Mouse (Mus musculus): Measurements from ENCODE around the gene Ubd. TPM values are rescaled to one million over a fixed set of nuclear protein-coding genes. Genes with fewer than 3 reads are reported as not detected.
A peak's percentile ranks its signal among the peaks of the same experiment; 100 is the strongest.

Ubd gene
- polyA plus RNA-seq (2014; fragmentation: Nextera tagmentation; extraction: Ambion mirVana): not detected in 2 replicates

DNA sequence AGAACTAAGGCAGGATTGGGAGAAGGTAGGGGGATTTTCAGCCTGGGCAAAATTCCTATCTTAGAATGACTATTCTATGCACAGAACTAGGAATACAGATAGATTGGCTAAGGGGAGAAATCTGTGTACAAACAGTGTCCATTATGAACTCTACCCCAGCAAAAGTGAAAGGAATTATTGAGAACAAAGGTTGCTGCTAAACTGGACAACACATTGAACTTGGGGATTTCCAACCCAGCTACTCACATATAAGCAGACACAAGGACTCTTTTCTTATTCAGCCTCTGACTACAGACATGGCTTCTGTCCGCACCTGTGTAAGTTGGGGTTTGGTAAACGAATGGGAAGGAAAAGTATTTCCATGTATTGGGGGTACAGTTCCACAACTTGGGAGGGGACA lies at the start of gene Ubd:
Ubd (plus strand) TSS at position 237 of the 400 bp plus-strand sequence.
- no peak within 1 kb of the TSS for H3K9ac ChIP-seq (ENCODE audit: low read length)
- H3K36me3 ChIP-seq (ENCODE audit: control insufficient read depth, insufficient read depth, low read length): no peaks in the 10 kb centered on the region
- ATAC-seq (ENCODE audit: insufficient number of reproducible peaks, insufficient read depth, low FRiP score, low read depth): no peak
- H3K27ac ChIP-seq (replicated peaks in 1 of 2; ENCODE audit: control insufficient read depth in 1 of 2, insufficient read depth in 1 of 2, low read depth in 2 of 2, low read length in 2 of 2): no peak within 1 kb of the TSS
- H3K4me1 ChIP-seq (ENCODE audit: control insufficient read depth in 2 of 2, insufficient read depth in 2 of 2, low read length in 2 of 2): peaks cover 0 to 11% of the 10 kb centered on the region in 2 experiments; a peak in 2 of 4 replicates
- peaks cover 40% of the 10 kb centered on the region for H3K27me3 ChIP-seq (ENCODE audit: control insufficient read depth, insufficient read depth, low read length)
- WGBS: 69% methylated on average over 2 of the region's 2 CpGs
- H3K9me3 ChIP-seq (ENCODE audit: control insufficient read depth, low read length): no peaks in the 10 kb centered on the region
- H3K4me2 ChIP-seq (ENCODE audit: low read length): no peak within 1 kb of the TSS
- H3K4me3 ChIP-seq (ENCODE audit: control insufficient read depth in 1 of 2, insufficient read depth in 1 of 2, low read depth in 1 of 2, low read length in 2 of 2): no peak within 1 kb of the TSS

DNA sequence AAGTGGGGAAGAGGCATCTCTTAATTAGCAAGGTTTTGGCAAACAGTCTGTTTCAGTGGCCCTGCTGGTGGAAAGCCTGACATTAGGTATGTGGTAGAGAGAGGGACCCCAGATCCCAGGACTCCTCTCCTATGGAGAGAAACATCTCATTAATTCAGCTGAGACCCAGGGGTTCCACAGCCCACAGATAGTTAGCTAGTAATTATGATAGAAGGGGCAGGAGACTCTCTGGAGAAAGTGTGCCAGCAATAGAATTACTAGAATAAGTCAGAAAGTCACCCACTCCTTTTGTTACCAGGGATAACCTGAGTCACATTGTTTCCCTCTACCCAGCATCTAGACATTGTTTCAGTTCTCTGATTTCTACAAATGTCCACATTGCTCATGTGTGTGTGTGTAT lies 32.3 kb upstream of the Ubd start, which contains the start of gene Olfr93:
Olfr93 (minus strand) TSS at position 101 of the 400 bp plus-strand sequence.
- no peak within 1 kb of the TSS for H3K9ac ChIP-seq (ENCODE audit: low read length)
- no peak within 1 kb of the TSS for H3K27ac ChIP-seq (replicated peaks in 1 of 2; ENCODE audit: control insufficient read depth in 1 of 2, insufficient read depth in 1 of 2, low read depth in 2 of 2, low read length in 2 of 2)
- no peak within 1 kb of the TSS for H3K4me2 ChIP-seq (ENCODE audit: low read length)
- H3K4me3 ChIP-seq (ENCODE audit: control insufficient read depth in 1 of 2, insufficient read depth in 1 of 2, low read depth in 1 of 2, low read length in 2 of 2): no peak within 1 kb of the TSS
- no peaks in the 10 kb centered on the region for H3K36me3 ChIP-seq (ENCODE audit: control insufficient read depth, insufficient read depth, low read length)
- ATAC-seq (ENCODE audit: insufficient number of reproducible peaks, insufficient read depth, low FRiP score, low read depth): no peak
- H3K9me3 ChIP-seq (ENCODE audit: control insufficient read depth, low read length): no peaks in the 10 kb centered on the region
- H3K27me3 ChIP-seq (ENCODE audit: control insufficient read depth, insufficient read depth, low read length): no peaks in the 10 kb centered on the region
- no peaks in the 10 kb centered on the region for H3K4me1 ChIP-seq (ENCODE audit: control insufficient read depth in 2 of 2, insufficient read depth in 2 of 2, low read length in 2 of 2)

DNA sequence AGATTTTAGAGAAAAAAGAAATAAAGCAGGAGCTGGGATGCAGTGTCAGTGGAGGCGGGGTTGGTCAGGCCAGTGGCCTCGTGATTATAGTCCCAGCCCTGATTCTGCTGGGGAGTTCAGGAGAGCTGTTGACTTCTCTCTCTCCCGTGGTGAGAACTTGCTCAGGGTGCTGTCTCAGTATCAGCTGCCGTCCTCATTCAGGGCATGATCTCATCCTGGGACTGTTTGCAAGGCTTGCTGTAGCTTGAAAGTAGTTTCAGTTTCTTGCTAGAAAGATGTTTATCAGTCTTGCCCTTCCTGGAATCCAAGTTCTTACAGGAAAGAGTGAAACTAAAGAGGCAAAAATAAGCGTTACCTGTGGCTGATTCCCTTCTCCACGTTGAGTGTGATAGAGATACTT lies 8.2 kb upstream of the Ubd start:
- Histone ChIP-seq H3K27ac (replicated peaks in 1 of 2; ENCODE audit: control insufficient read depth in 1 of 2, insufficient read depth in 1 of 2, low read depth in 2 of 2, low read length in 2 of 2) (no peak overlapping the region), H3K9ac (ENCODE audit: low read length) (no peak overlapping the region), H3K4me3 (ENCODE audit: control insufficient read depth in 1 of 2, insufficient read depth in 1 of 2, low read depth in 1 of 2, low read length in 2 of 2) (no peak overlapping the region), H3K9me3 (ENCODE audit: control insufficient read depth, low read length) (no peaks in the 10 kb centered on the region), H3K27me3 (ENCODE audit: control insufficient read depth, insufficient read depth, low read length) (no peaks in the 10 kb centered on the region), H3K36me3 (ENCODE audit: control insufficient read depth, insufficient read depth, low read length) (no peaks in the 10 kb centered on the region), H3K4me1 (ENCODE audit: control insufficient read depth in 2 of 2, insufficient read depth in 2 of 2, low read length in 2 of 2) (no peaks in the 10 kb centered on the region), H3K4me2 (ENCODE audit: low read length) (no peak overlapping the region)
- 25% methylated on average over 6 of the region's 6 CpGs for WGBS
- ATAC-seq (ENCODE audit: insufficient number of reproducible peaks, insufficient read depth, low FRiP score, low read depth): no peak

DNA sequence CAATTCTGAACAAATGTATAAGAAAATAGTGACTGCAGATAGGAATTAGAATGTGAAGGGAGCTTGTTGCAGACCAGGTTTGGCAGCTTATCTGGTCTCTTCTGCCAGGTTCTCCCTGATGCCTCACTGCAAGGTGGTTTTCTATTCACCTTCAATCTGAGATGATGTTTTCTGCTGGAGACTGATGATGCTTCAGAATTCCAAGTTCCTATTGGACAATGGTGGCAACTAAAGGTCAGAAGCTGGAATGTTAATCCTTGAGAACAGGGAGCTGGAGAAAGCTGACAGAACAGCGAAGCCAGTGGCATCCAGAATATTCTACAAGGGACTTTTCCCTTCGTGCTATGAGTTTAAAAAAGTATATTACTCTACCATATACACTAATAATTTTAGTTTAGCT lies 3.0 kb upstream of the Ubd start:
- Histone ChIP-seq H3K4me1 (ENCODE audit: control insufficient read depth in 2 of 2, insufficient read depth in 2 of 2, low read length in 2 of 2) (no peaks in the 10 kb centered on the region), H3K27me3 (ENCODE audit: control insufficient read depth, insufficient read depth, low read length) (peaks cover 12% of the 10 kb centered on the region), H3K4me2 (ENCODE audit: low read length) (no peak overlapping the region), H3K27ac (replicated peaks in 1 of 2; ENCODE audit: control insufficient read depth in 1 of 2, insufficient read depth in 1 of 2, low read depth in 2 of 2, low read length in 2 of 2) (no peak overlapping the region), H3K4me3 (ENCODE audit: control insufficient read depth in 1 of 2, insufficient read depth in 1 of 2, low read depth in 1 of 2, low read length in 2 of 2) (no peak overlapping the region), H3K9me3 (ENCODE audit: control insufficient read depth, low read length) (no peaks in the 10 kb centered on the region), H3K36me3 (ENCODE audit: control insufficient read depth, insufficient read depth, low read length) (no peaks in the 10 kb centered on the region), H3K9ac (ENCODE audit: low read length) (no peak overlapping the region)
- no peak for ATAC-seq (ENCODE audit: insufficient number of reproducible peaks, insufficient read depth, low FRiP score, low read depth)
- WGBS: 31% methylated on average over 2 of the region's 2 CpGs

DNA sequence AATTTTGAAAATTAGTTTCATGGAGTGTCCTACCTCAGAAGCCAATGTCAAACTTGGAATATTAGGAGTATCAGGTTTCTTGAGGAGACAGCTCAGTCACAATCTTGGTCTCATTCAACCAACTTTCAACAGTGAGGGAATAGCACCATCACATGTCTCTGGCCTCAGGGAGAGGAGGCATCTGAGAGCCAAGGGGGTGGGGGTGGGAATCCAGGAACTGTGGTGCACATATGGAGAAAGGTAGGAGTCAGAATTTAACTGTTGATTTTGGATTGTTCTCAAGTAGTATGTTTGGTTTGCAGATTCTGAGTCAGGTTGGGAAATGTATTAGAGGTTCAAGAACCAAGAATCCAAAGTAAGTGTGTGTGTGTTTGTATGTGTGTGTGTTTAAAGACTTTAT lies 660 bp upstream of the Ubd start:
- Histone ChIP-seq H3K9ac (ENCODE audit: low read length) (no peak overlapping the region), H3K4me1 (ENCODE audit: control insufficient read depth in 2 of 2, insufficient read depth in 2 of 2, low read length in 2 of 2) (peaks cover 0 to 11% of the 10 kb centered on the region in 2 experiments; a peak in 2 of 4 replicates), H3K27ac (replicated peaks in 1 of 2; ENCODE audit: control insufficient read depth in 1 of 2, insufficient read depth in 1 of 2, low read depth in 2 of 2, low read length in 2 of 2) (no peak overlapping the region), H3K4me2 (ENCODE audit: low read length) (no peak overlapping the region), H3K9me3 (ENCODE audit: control insufficient read depth, low read length) (no peaks in the 10 kb centered on the region), H3K4me3 (ENCODE audit: control insufficient read depth in 1 of 2, insufficient read depth in 1 of 2, low read depth in 1 of 2, low read length in 2 of 2) (no peak overlapping the region), H3K27me3 (ENCODE audit: control insufficient read depth, insufficient read depth, low read length) (peaks cover 34% of the 10 kb centered on the region), H3K36me3 (ENCODE audit: control insufficient read depth, insufficient read depth, low read length) (no peaks in the 10 kb centered on the region)
- no peak for ATAC-seq (ENCODE audit: insufficient number of reproducible peaks, insufficient read depth, low FRiP score, low read depth)

DNA sequence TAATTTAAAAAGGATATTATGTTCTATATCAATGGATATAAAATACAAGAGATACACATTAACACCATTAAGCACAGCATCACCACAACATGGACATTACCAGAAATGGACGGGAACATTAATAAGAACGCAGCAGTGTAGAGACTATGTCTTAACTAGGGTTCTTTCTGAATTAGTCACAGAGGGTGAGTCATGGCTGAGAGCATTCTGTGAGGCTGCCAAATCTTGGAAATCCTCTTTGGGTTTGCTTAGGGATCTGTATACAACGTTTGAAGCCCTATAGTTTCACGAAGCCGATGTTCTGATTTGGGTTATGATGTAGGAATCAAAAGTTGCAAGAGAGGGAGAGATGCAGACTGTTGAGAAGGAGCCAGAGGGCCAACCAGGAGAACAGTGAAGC lies 1.1 kb downstream of the Ubd start:
- no peak overlapping the region for H3K4me2 ChIP-seq (ENCODE audit: low read length)
- no peak overlapping the region for H3K27ac ChIP-seq (replicated peaks in 1 of 2; ENCODE audit: control insufficient read depth in 1 of 2, insufficient read depth in 1 of 2, low read depth in 2 of 2, low read length in 2 of 2)
- no peak overlapping the region for H3K9ac ChIP-seq (ENCODE audit: low read length)
- no peak for ATAC-seq (ENCODE audit: insufficient number of reproducible peaks, insufficient read depth, low FRiP score, low read depth)
- H3K27me3 ChIP-seq (ENCODE audit: control insufficient read depth, insufficient read depth, low read length): peaks cover 49% of the 10 kb centered on the region
- 80% methylated on average over 5 of the region's 5 CpGs for WGBS
- no peaks in the 10 kb centered on the region for H3K36me3 ChIP-seq (ENCODE audit: control insufficient read depth, insufficient read depth, low read length)
- H3K4me1 ChIP-seq (ENCODE audit: control insufficient read depth in 2 of 2, insufficient read depth in 2 of 2, low read length in 2 of 2): peaks cover 0 to 11% of the 10 kb centered on the region in 2 experiments; a peak in 2 of 4 replicates
- H3K9me3 ChIP-seq (ENCODE audit: control insufficient read depth, low read length): no peaks in the 10 kb centered on the region
- H3K4me3 ChIP-seq (ENCODE audit: control insufficient read depth in 1 of 2, insufficient read depth in 1 of 2, low read depth in 1 of 2, low read length in 2 of 2): no peak overlapping the region

DNA sequence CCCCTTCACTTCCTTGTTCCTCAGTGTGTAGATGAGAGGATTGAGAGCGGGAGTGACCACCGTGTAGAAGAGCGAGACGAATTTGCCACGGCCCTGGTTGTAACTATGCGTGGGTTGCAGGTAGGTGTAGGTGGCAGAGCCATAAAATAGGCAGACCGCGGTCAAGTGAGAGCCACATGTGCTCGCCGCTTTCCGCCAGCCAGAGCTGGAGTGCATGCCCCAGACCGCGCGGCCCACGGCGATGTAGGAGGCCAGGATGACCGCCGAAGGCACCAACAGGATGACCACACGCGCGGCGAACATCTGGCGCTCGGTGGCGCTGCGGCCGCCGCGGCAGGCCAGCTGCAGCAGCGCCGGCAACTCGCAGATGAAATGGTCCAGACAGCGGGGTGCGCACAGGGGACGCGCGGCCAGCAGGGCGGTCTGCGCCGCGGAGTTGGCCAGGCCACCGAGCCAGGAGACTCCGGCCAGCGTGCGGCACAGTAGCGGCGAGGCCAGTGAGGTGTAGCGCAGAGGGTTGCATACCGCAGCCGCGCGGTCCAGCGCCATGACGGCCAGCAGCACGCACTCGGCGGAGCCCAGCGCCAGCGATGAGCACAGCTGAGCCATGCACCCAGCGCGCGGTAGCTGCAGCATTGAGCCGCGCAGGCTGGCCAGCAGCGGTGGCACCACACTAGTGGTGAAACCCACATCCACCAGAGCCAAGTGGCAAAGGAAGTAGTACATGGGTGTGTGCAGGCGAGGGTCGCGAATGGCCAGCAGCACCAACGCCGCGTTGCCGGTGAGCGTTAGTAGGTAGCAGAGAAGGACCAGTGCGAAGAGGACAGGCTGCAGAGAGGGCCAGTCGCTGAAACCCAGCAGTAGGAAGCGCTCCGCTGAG lies 3.4 kb downstream of the Ubd start:
- H3K4me3 ChIP-seq (ENCODE audit: control insufficient read depth in 1 of 2, insufficient read depth in 1 of 2, low read depth in 1 of 2, low read length in 2 of 2): peak overlapping the region; percentile 39 to 46
- 1% methylated on average over 77 of the region's 77 CpGs for WGBS
- H3K9me3 ChIP-seq (ENCODE audit: control insufficient read depth, low read length): no peaks in the 10 kb centered on the region
- H3K36me3 ChIP-seq (ENCODE audit: control insufficient read depth, insufficient read depth, low read length): no peaks in the 10 kb centered on the region
- H3K27ac ChIP-seq (replicated peaks in 1 of 2; ENCODE audit: control insufficient read depth in 1 of 2, insufficient read depth in 1 of 2, low read depth in 2 of 2, low read length in 2 of 2): no peak overlapping the region
- H3K9ac ChIP-seq (ENCODE audit: low read length): peak overlapping the region; percentile 13; the same call in 1 of the 2 replicates
- ATAC-seq (ENCODE audit: insufficient number of reproducible peaks, insufficient read depth, low FRiP score, low read depth): peak; percentile 21; the same call in 1 of the 2 replicates
- peaks cover 52% of the 10 kb centered on the region for H3K27me3 ChIP-seq (ENCODE audit: control insufficient read depth, insufficient read depth, low read length)
- peaks cover 0 to 11% of the 10 kb centered on the region in 2 experiments; a peak in 2 of 4 replicates for H3K4me1 ChIP-seq (ENCODE audit: control insufficient read depth in 2 of 2, insufficient read depth in 2 of 2, low read length in 2 of 2)
- H3K4me2 ChIP-seq (ENCODE audit: low read length): peak overlapping the region; percentile 88

All from heart, embryonic 14.5 days (tissue).